Mouse (Mus musculus) hindbrain, embryonic 14.5 days (tissue): ENCODE measurements around the gene Mif4gd. TPM values are rescaled to one million over a fixed set of nuclear protein-coding genes. Genes with fewer than 3 reads are reported as not detected.
A peak's percentile ranks its signal among the peaks of the same experiment; 100 is the strongest.

Source experiments
- ATAC-seq: fragments of 200-750 bp; cut with Nextera tagmentation; 2 replicates; pipeline ENCODE4 v1.8.0; 2017; ENCODE audit warnings: moderate number of reproducible peaks, mild to moderate bottlenecking, moderate TSS enrichment, moderate library complexity; ENCODE audit not compliant: low FRiP score
- DNase-seq: peaks from one replicate; pipeline ENCODE4 v3.0.0-alpha.2; 2015; ENCODE audit warnings: low spot score
- H3K27ac ChIP-seq: fragments of 300-500 bp; sonication (generic); 2 replicates; pipeline ENCODE4 v1.5.1; 2014; ENCODE audit warnings: mild to moderate bottlenecking, moderate library complexity
- H3K27me3 ChIP-seq: fragments of 300-500 bp; sonication (generic); 2 replicates; pipeline ENCODE4 v1.6.1; 2014; ENCODE audit warnings: mild to moderate bottlenecking, low read length, mixed read lengths; ENCODE audit not compliant: control insufficient read depth, insufficient read depth
- H3K36me3 ChIP-seq: fragments of 300-500 bp; sonication (generic); replicated peaks from 2 replicates; pipeline ENCODE4 v1.6.1; 2014; ENCODE audit not compliant: control insufficient read depth, insufficient read depth
- H3K4me1 ChIP-seq: fragments of 300-500 bp; sonication (generic); replicated peaks from 2 replicates; pipeline ENCODE4 v1.6.1; 2014; ENCODE audit warnings: antibody characterized with exemption, low read length, mixed read lengths; ENCODE audit not compliant: control insufficient read depth, insufficient read depth
- H3K4me2 ChIP-seq: fragments of 300-500 bp; sonication (generic); replicated peaks from 2 replicates; pipeline ENCODE4 v1.6.1; 2014; ENCODE audit warnings: mild to moderate bottlenecking, moderate library complexity
- H3K4me3 ChIP-seq: fragments of 300-500 bp; sonication (generic); replicated peaks from 2 replicates; pipeline ENCODE4 v1.5.1; 2014; ENCODE audit warnings: mild to moderate bottlenecking, low read length
- H3K9ac ChIP-seq: fragments of 300-500 bp; sonication (generic); 2 replicates; pipeline ENCODE4 v1.6.1; 2014
- H3K9me3 ChIP-seq: fragments of 300-500 bp; sonication (generic); 2 replicates; pipeline ENCODE4 v1.6.1; 2016; ENCODE audit warnings: low read length; ENCODE audit not compliant: control insufficient read depth
- whole genome bisulfite sequencing: fragments of 180-500 bp; shearing (Covaris S2); extraction: QIAGEN DNeasy Blood & Tissue Kit; methylation state at CpG from one replicate; pipeline ENCODE4 v1.1.7; 2014; 5-methylcytosine and 5-hydroxymethylcytosine counted together
- polyA plus RNA-seq: library from polyadenylated mRNA; unstranded; fragments of >200 nt; fragmentation: Nextera tagmentation; extraction: Ambion mirVana; gene quantifications from 2 replicates; pipeline ENCODE4 v1.2.1, GENCODE M21; 2014

Gene Mif4gd
- polyA plus RNA-seq, 1 experiment from 2014 or later, result 13.5 TPM

DNA sequence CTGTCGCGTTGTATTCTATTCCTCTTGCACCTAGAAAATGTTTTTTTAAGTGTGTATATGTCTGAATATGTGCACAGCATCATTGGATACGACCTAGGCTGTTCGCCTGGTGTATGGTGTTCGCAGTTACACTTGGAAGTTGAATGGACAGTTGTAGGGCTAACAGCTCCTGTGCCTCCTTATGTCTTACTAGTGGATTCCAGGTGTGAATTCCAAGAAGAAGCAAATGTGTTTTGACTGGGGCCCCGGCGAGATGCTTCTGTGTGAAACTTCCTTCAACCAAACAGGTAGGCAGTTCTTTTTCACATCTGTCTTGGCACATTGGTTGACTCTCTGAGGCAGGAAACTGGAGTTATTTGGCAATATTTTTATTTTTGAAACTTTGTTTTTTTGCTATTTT lies 47.8 kb downstream of the Mif4gd start:
- WGBS, result 20% methylated on average over 7 of the region's 7 CpGs
- Histone ChIP-seq H3K4me2 (peak overlapping the region; percentile 75), H3K9me3 (no peaks in the 10 kb centered on the region), H3K9ac (peak overlapping the region; percentile 76), H3K36me3 (peaks cover 38% of the 10 kb centered on the region), H3K4me1 (peaks cover 9% of the 10 kb centered on the region), H3K27me3 (no peaks in the 10 kb centered on the region), H3K27ac (no peak overlapping the region), H3K4me3 (peak overlapping the region; percentile 64)
- ATAC-seq (no peak), DNase-seq (no peak)

DNA sequence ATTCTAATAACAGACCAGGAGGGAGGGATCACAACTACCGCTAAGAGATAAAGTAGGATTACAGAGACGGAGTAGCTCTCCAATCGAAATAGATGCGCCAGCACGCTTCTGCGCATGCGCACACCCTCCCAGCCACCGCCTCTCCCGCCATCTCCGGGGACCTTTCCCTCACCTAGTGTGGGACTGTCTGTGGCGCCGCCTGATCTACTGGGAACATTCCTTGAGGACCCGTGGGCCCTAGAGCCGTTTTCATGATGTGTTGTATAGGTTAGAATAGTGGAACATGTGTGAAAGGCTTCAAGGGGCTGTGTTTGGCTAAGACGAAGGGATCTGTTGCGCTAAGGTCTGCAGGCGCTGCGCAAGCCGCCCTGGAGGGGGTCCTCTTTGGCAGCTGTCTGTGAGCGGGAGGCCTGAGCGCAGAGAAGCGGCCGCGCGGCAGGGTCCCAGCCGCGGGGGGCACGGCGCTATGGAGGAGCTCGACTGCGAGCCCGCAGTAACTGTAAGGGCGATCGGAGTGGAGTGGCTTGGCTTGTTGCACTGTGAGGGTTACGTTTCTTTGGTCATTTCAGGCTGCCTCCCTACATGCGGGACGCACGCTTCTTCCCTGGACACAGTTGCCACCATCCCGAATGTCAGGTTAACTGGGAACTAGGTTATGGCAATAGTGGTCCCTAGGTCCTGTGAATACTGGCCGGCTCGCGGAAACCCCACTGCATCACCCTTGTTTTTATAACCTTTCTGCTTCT lies 48.5 kb downstream of the Mif4gd start, which contains the start of gene Nup85:
Gene Nup85, plus strand, starts transcription at position 371 of the 746 bp plus-strand sequence.
- H3K4me1 ChIP-seq, result peaks cover 9% of the 10 kb centered on the region
- peak; percentile 90 for ATAC-seq
- H3K36me3 ChIP-seq, result peaks cover 31% of the 10 kb centered on the region
- H3K27ac ChIP-seq, result peak within 1 kb of the TSS; percentile 85
- peak within 1 kb of the TSS; percentile 64 for H3K4me3 ChIP-seq
- no peaks in the 10 kb centered on the region for H3K9me3 ChIP-seq
- DNase-seq, result peak; percentile 99
- under 1% methylated on average over 42 of the region's 42 CpGs for WGBS
- peak within 1 kb of the TSS; percentile 76 for H3K9ac ChIP-seq
- H3K27me3 ChIP-seq, result no peaks in the 10 kb centered on the region
- H3K4me2 ChIP-seq, result peak within 1 kb of the TSS; percentile 75

DNA sequence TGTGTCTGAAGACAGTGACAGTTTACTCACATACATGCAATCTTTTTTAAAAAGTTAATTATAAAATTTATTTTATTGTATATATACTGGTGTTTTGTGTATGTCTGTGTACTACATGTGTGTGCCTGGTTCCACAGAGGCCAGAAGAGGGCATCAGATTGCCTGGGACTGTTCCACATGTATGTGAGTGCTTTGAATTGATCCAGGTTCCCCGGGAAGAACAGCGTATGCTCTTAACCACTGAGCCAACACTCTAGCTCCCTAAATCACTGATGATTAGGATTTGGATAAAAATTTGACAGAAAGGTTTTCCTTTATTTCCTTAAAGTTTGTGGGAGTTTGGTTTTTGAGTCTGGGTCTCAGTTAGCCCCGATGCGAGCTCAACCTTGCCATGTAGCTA lies 49.4 kb downstream of the Mif4gd start:
- ATAC-seq (no peak), DNase-seq (no peak)
- H3K4me3 ChIP-seq, result peak overlapping the region; percentile 64
- H3K36me3 ChIP-seq, result peaks cover 22% of the 10 kb centered on the region
- H3K9ac ChIP-seq, result peak overlapping the region; percentile 76
- H3K9me3 ChIP-seq, result no peaks in the 10 kb centered on the region
- H3K4me1 ChIP-seq, result peaks cover 9% of the 10 kb centered on the region
- peak overlapping the region; percentile 75 for H3K4me2 ChIP-seq
- WGBS, result 58% methylated on average over 4 of the region's 4 CpGs
- H3K27ac ChIP-seq, result no peak overlapping the region; the same call in 1 of the 2 replicates
- no peaks in the 10 kb centered on the region for H3K27me3 ChIP-seq

Other genes with a start within 250 kb of the Mif4gd start
- 44.5 and 50.2 TPM in 2 replicates for gene Hid1, start 245.2 kb downstream of the Mif4gd start, polyA plus RNA-seq
- 25.7 and 28.5 TPM in 2 replicates for gene Cdr2l, start 231.1 kb downstream of the Mif4gd start, polyA plus RNA-seq
- 196 and 222 TPM in 2 replicates for gene Mrpl58, start 209.2 kb downstream of the Mif4gd start, polyA plus RNA-seq
- gene Atp5h, start 193.0 kb downstream of the Mif4gd start, polyA plus RNA-seq, result 897 and 1,000 TPM in 2 replicates
- 31.3 and 32.3 TPM in 2 replicates for gene Kctd2, start 192.8 kb downstream of the Mif4gd start, polyA plus RNA-seq
- gene Trim80, start 172.4 kb downstream of the Mif4gd start, polyA plus RNA-seq, result not detected in 2 replicates
- 0.18 TPM in 1 of 2 replicates, not detected in the other for gene Slc16a5, start 150.5 kb downstream of the Mif4gd start, polyA plus RNA-seq
- gene Armc7, start 137.3 kb downstream of the Mif4gd start, polyA plus RNA-seq, result 14.2 and 14.8 TPM in 2 replicates
- 85.3 and 98.0 TPM in 2 replicates for gene Nt5c, start 121.1 kb downstream of the Mif4gd start, polyA plus RNA-seq
- gene Jpt1, start 98.6 kb downstream of the Mif4gd start, polyA plus RNA-seq, result 1,350 and 1,384 TPM in 2 replicates
- 968 and 989 TPM in 2 replicates for gene Sumo2, start 76.7 kb downstream of the Mif4gd start, polyA plus RNA-seq
- 95.2 and 99.8 TPM in 2 replicates for gene Nup85, start 48.5 kb downstream of the Mif4gd start, polyA plus RNA-seq
- gene Mrps7, start 9.0 kb downstream of the Mif4gd start, polyA plus RNA-seq, result 72.5 and 74.1 TPM in 2 replicates
- gene Gga3, start 8.9 kb downstream of the Mif4gd start, polyA plus RNA-seq, result 34.1 and 39.4 TPM in 2 replicates
- gene Slc25a19, start 15.3 kb upstream of the Mif4gd start, polyA plus RNA-seq, result 37.8 and 42.3 TPM in 2 replicates
- 121 and 139 TPM in 2 replicates for gene Grb2, start 95.6 kb upstream of the Mif4gd start, polyA plus RNA-seq
- gene Tmem94, start 152.5 kb upstream of the Mif4gd start, polyA plus RNA-seq, result 17.3 and 20.8 TPM in 2 replicates
- gene Caskin2, start 200.7 kb upstream of the Mif4gd start, polyA plus RNA-seq, result 10.7 and 11.0 TPM in 2 replicates
- gene Tsen54, start 201.8 kb upstream of the Mif4gd start, polyA plus RNA-seq, result 17.8 and 19.9 TPM in 2 replicates
- gene Llgl2, start 211.1 kb upstream of the Mif4gd start, polyA plus RNA-seq, result 1.3 and 2.4 TPM in 2 replicates
- gene Myo15b, start 245.4 kb upstream of the Mif4gd start, polyA plus RNA-seq, result 0.13 TPM in 1 of 2 replicates, not detected in the other